Mouse (Mus musculus) MEL (cell line): Measurements from ENCODE around the gene Mrps11. TPM values are rescaled to one million over a fixed set of nuclear protein-coding genes. Genes with fewer than 3 reads are reported as not detected.

Experiments used
- DNase-seq: peaks from one replicate; pipeline ENCODE4 v3.0.0; 2011; ENCODE audit warnings: low read depth, low spot score
- H3K27ac ChIP-seq: 2 replicates; pipeline ENCODE4 v1.5.1; 2012; ENCODE audit warnings: low read depth, mild to moderate bottlenecking, control low read depth, low read length, moderate library complexity; ENCODE audit not compliant: control insufficient read depth
- H3K27me3 ChIP-seq, 2 experiments: fragments of 150-350 bp in 1 of 2; sonication (generic) in 1 of 2; 2 replicates each; pipeline ENCODE4 v1.6.1; 2012; ENCODE audit warnings: low read length in 2 of 2, mild to moderate bottlenecking in 2 of 2, improper control_type of control experiment in 1 of 2, moderate library complexity in 1 of 2; ENCODE audit not compliant: insufficient read depth in 2 of 2, control insufficient read depth in 1 of 2
- H3K36me3 ChIP-seq, 2 experiments: 2 replicates each; pipeline ENCODE4 v1.6.1; 2012 to 2014; ENCODE audit warnings: low read length in 2 of 2, improper control_type of control experiment in 1 of 2, inconsistent platforms in 1 of 2, mild to moderate bottlenecking in 1 of 2; ENCODE audit not compliant: insufficient read depth in 2 of 2, control insufficient read depth in 1 of 2
- H3K4me1 ChIP-seq, 2 experiments: fragments of 150-350 bp in 1 of 2; sonication (generic) in 1 of 2; 2 replicates each; pipeline ENCODE4 v1.6.1; 2012; ENCODE audit warnings: low read length in 2 of 2, improper control_type of control experiment in 1 of 2, mild to moderate bottlenecking in 1 of 2; ENCODE audit not compliant: insufficient read depth in 2 of 2, control insufficient read depth in 1 of 2
- H3K4me3 ChIP-seq, 2 experiments: fragments of 150-350 bp in 1 of 2; sonication (generic) in 1 of 2; 2 replicates each; pipeline ENCODE4 v1.5.1; 2012; ENCODE audit warnings: low read depth in 2 of 2, low read length in 2 of 2, mild to moderate bottlenecking in 2 of 2, moderate library complexity in 2 of 2, control low read depth in 1 of 2, improper control_type of control experiment in 1 of 2; ENCODE audit not compliant: control insufficient read depth in 1 of 2, insufficient read depth in 1 of 2
- H3K79me2 ChIP-seq: 2 replicates; pipeline ENCODE4 v1.6.1; 2012; ENCODE audit warnings: mild to moderate bottlenecking, low read length, moderate library complexity; ENCODE audit not compliant: control insufficient read depth, poor library complexity, insufficient read depth
- H3K9ac ChIP-seq: 2 replicates; pipeline ENCODE4 v1.6.1; 2012; ENCODE audit warnings: low read depth, mild to moderate bottlenecking, control low read depth, low read length, moderate library complexity; ENCODE audit not compliant: control insufficient read depth, poor library complexity, severe bottlenecking
- H3K9me3 ChIP-seq: fragments of 150-350 bp; sonication (generic); replicated peaks from 2 replicates; pipeline ENCODE4 v1.6.1; 2012; ENCODE audit warnings: mild to moderate bottlenecking, low read length, improper control_type of control experiment, moderate library complexity; ENCODE audit not compliant: insufficient read depth
- CTCF ChIP-seq, 3 experiments: IDR thresholded peaks in 2 of 3; conservative IDR thresholded peaks in 1 of 3; 2 replicates each; pipeline ENCODE4 v1.5.1; 2011 to 2012; ENCODE audit warnings: low read length in 3 of 3, low read depth in 2 of 3, mild to moderate bottlenecking in 2 of 3, improper control_type of control experiment in 1 of 3, inconsistent platforms in 1 of 3, mixed read lengths in 1 of 3, moderate library complexity in 1 of 3; ENCODE audit not compliant: control insufficient read depth in 1 of 3, insufficient read depth in 1 of 3, poor library complexity in 1 of 3, severe bottlenecking in 1 of 3
- EP300 ChIP-seq, 2 experiments: IDR thresholded peaks; 2 replicates each; pipeline ENCODE4 v1.6.1; 2011; ENCODE audit warnings: improper control_type of control experiment in 2 of 2, low read length in 2 of 2, low read depth in 1 of 2, mild to moderate bottlenecking in 1 of 2
- GABPA ChIP-seq: IDR thresholded peaks from 2 replicates; pipeline ENCODE4 v1.6.1; 2012; ENCODE audit warnings: low read depth, mild to moderate bottlenecking, inconsistent platforms, low read length, improper control_type of control experiment, moderate library complexity
- GATA1 ChIP-seq: IDR thresholded peaks from 2 replicates; pipeline ENCODE4 v1.6.1; 2011; ENCODE audit warnings: low read depth, low read length, improper control_type of control experiment
- HCFC1 ChIP-seq: IDR thresholded peaks from 2 replicates; pipeline ENCODE4 v1.6.1; 2012; ENCODE audit warnings: low read depth, mild to moderate bottlenecking, inconsistent platforms, low read length, improper control_type of control experiment, moderate library complexity
- JUND ChIP-seq: IDR thresholded peaks from 2 replicates; pipeline ENCODE4 v1.6.1; 2011; ENCODE audit warnings: low read depth, mild to moderate bottlenecking, improper control_type of control experiment, low read length
- KAT2A ChIP-seq: conservative IDR thresholded peaks from 2 replicates; pipeline ENCODE4 v1.6.1; 2012; ENCODE audit warnings: low read depth, low read length, improper control_type of control experiment, inconsistent platforms
- MAZ ChIP-seq: IDR thresholded peaks from 2 replicates; pipeline ENCODE4 v1.6.1; 2012; ENCODE audit warnings: low read depth, mild to moderate bottlenecking, inconsistent platforms, low read length, improper control_type of control experiment
- MEF2A ChIP-seq: IDR thresholded peaks from 2 replicates; pipeline ENCODE4 v1.6.1; 2014; ENCODE audit warnings: low read depth, mild to moderate bottlenecking, inconsistent platforms, low read length, improper control_type of control experiment; ENCODE audit not compliant: poor library complexity, insufficient replicate concordance, severe bottlenecking; ENCODE audit errors: extremely low read depth
- MXI1 ChIP-seq: IDR thresholded peaks from 2 replicates; pipeline ENCODE4 v1.6.1; 2011; ENCODE audit warnings: mild to moderate bottlenecking, low read depth, low read length, improper control_type of control experiment
- NELFE ChIP-seq: IDR thresholded peaks from 2 replicates; pipeline ENCODE4 v1.6.1; 2011; ENCODE audit warnings: low read depth, low read length, improper control_type of control experiment
- NRF1 ChIP-seq: IDR thresholded peaks from 2 replicates; pipeline ENCODE4 v1.6.1; 2014; ENCODE audit warnings: low read depth, mild to moderate bottlenecking, inconsistent platforms, low read length, improper control_type of control experiment, moderate library complexity; ENCODE audit not compliant: poor library complexity, insufficient read depth, severe bottlenecking
- POLR2A ChIP-seq, 2 experiments: IDR thresholded peaks; 2 replicates each; pipeline ENCODE4 v1.6.1; 2011 to 2012; ENCODE audit warnings: low read length in 2 of 2, mild to moderate bottlenecking in 2 of 2, control low read depth in 1 of 2, improper control_type of control experiment in 1 of 2, low read depth in 1 of 2, moderate library complexity in 1 of 2; ENCODE audit not compliant: control insufficient read depth in 1 of 2, insufficient read depth in 1 of 2, poor library complexity in 1 of 2
- RAD21 ChIP-seq: IDR thresholded peaks from 2 replicates; pipeline ENCODE4 v1.6.1; 2011; ENCODE audit warnings: mild to moderate bottlenecking, low read depth, low read length, improper control_type of control experiment
- SIN3A ChIP-seq: IDR thresholded peaks from 2 replicates; pipeline ENCODE4 v1.6.1; 2012; ENCODE audit warnings: low read length, improper control_type of control experiment, inconsistent platforms
- SMC3 ChIP-seq: IDR thresholded peaks from 2 replicates; pipeline ENCODE4 v1.6.1; 2011; ENCODE audit warnings: low read depth, low read length, improper control_type of control experiment
- TCF12 ChIP-seq: IDR thresholded peaks from 2 replicates; pipeline ENCODE4 v1.6.1; 2014; ENCODE audit warnings: low read depth, mild to moderate bottlenecking, inconsistent platforms, low read length, improper control_type of control experiment, moderate library complexity
- UBTF ChIP-seq: IDR thresholded peaks from 2 replicates; pipeline ENCODE4 v1.6.1; 2012; ENCODE audit warnings: low read depth, mild to moderate bottlenecking, inconsistent platforms, low read length, improper control_type of control experiment, moderate library complexity, borderline replicate concordance; ENCODE audit not compliant: insufficient read depth
- USF1 ChIP-seq: IDR thresholded peaks from 2 replicates; pipeline ENCODE4 v1.6.1; 2014; ENCODE audit warnings: low read depth, mild to moderate bottlenecking, inconsistent platforms, low read length, improper control_type of control experiment, moderate library complexity
- ZC3H11A ChIP-seq: IDR thresholded peaks from 2 replicates; pipeline ENCODE4 v1.6.1; 2012; ENCODE audit warnings: low read depth, mild to moderate bottlenecking, inconsistent platforms, low read length, improper control_type of control experiment
- ZMIZ1 ChIP-seq: IDR thresholded peaks from 2 replicates; pipeline ENCODE4 v1.6.1; 2012; ENCODE audit warnings: low read depth, mild to moderate bottlenecking, inconsistent platforms, low read length, improper control_type of control experiment, moderate library complexity
- ZNF384 ChIP-seq: IDR thresholded peaks from 2 replicates; pipeline ENCODE4 v1.6.1; 2012; ENCODE audit warnings: low read depth, mild to moderate bottlenecking, inconsistent platforms, low read length, improper control_type of control experiment
- polyA plus RNA-seq, 2 experiments: library from polyadenylated mRNA; stranded (reverse) in 1 of 2; unstranded in 1 of 2; fragments of >175 nt in 1 of 2; fragments of >200 nt in 1 of 2; gene quantifications; 2 replicates each; pipeline versions ENCODE4 v1.2.1 to v1.2.4; 2012; ENCODE audit warnings: low replicate concordance in 2 of 2, low read depth in 1 of 2; ENCODE audit not compliant: insufficient read length in 2 of 2, insufficient read depth in 1 of 2, missing spikeins in 1 of 2
- total RNA-seq: library from RNA; depleted of rRNA; stranded (reverse); fragments of 300-350 nt; gene quantifications from 2 replicates; pipeline ENCODE4 v1.2.3, GENCODE M21; 2012

Gene Mrps11
- total and polyA plus RNA-seq, 3 experiments: 106 to 116 TPM; not detected in 1

DNA sequence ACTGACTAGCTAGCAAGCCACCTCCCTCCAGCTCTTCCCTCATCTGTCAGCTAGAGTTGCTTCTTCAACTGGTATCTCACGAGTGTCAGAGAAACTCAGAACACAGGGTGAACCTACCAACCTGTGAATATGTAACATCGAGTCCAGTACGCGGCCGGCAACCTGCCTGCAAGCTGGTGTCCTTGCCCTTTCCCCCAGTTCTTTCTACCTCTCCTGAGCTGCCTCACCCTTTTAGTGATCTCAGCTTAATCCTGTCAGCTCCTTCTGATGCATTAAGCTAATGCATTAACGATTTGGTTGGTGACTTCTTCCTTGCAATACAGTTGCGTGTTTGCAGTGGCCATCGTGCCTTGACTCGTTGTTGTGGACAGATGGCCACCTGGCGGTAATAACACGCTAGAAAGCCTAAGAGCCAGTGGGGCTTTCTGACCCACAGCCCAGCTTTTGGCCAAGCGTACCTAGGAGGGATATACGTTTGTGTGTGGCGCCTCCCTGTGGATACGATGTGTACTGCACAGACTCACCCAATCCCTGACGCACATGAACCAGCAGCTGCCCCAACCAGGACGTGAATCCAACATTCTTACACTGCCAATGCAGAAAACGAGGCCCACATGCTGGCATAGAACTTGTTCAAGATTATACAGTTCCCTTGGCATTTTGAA, 16.8 kb upstream of the Mrps11 start:
- Histone ChIP-seq H3K79me2 (no peaks in the 10 kb centered on the region), H3K9ac (no peak overlapping the region), H3K27me3 (peaks cover 0 to 2% of the 10 kb centered on the region in 2 experiments), H3K9me3 (no peaks in the 10 kb centered on the region), H3K27ac (no peak overlapping the region)
- TF ChIP-seq UBTF: no peak
- no peak for TF ChIP-seq HCFC1
- TF ChIP-seq RAD21: peak; percentile 93
- TF ChIP-seq ZC3H11A: peak; percentile 85
- no peak for TF ChIP-seq KAT2A
- peak; percentile 85 to 91 (median 88) for TF ChIP-seq CTCF (IDR thresholded peaks at IDR 0.05 in 2 of 3, conservative IDR thresholded peaks at IDR 0.05 in 1 of 3; ENCODE audit: control insufficient read depth in 1 of 3, insufficient read depth in 1 of 3, low read depth in 2 of 3, low read length in 3 of 3, poor library complexity in 1 of 3, severe bottlenecking in 1 of 3)
- no peak for TF ChIP-seq NRF1
- no peak for TF ChIP-seq NELFE
- no peak for TF ChIP-seq JUND
- no peak for TF ChIP-seq USF1
- TF ChIP-seq SMC3: peak; percentile 89
- no peak for TF ChIP-seq ZNF384
- no peak for TF ChIP-seq GATA1
- TF ChIP-seq, all 39 proteins: peak for 4
- no peak overlapping the region for H3K4me3 ChIP-seq
- H3K4me1 ChIP-seq: no peaks in the 10 kb centered on the region
- no peaks in the 10 kb centered on the region for H3K36me3 ChIP-seq
- peak; percentile 67 for DNase-seq

DNA sequence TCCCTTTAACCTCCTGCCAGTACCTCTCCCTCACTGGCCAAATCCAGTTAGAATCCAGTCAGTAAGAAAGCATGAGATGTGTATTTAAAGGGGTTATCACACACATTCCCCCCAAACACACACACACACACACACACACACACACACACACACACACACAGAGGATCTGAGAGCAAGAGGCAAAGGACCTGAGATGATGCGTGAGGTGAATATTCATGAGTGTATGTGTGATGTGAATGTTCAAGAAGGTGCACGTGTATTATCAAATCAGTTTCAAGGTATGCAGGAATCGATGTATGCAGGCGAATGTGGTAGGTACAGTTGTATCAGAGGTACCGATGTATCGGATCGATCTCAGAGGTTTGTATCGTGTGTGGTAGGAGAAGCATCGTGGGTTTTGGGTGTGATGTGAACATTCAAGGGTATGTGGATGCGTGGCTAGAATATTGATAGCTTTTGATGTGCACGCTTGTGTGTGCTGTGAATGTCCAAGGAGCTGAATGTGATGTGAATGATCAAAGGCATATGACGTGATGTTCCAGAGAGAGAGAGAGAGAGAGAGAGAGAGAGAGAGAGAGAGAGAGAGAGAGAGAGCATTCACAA, 14.9 kb upstream of the Mrps11 start:
- DNase-seq: no peak
- Histone ChIP-seq H3K4me3 (no peak overlapping the region), H3K79me2 (no peaks in the 10 kb centered on the region), H3K27ac (no peak overlapping the region)
- no peak for TF ChIP-seq SIN3A
- no peak for TF ChIP-seq POLR2A (IDR thresholded peaks at IDR 0.05; ENCODE audit: control insufficient read depth in 1 of 2, insufficient read depth in 1 of 2, low read depth in 1 of 2, low read length in 2 of 2, poor library complexity in 1 of 2)
- no peak for TF ChIP-seq JUND
- TF ChIP-seq GABPA: no peak
- TF ChIP-seq ZC3H11A: no peak
- TF ChIP-seq UBTF: no peak
- TF ChIP-seq EP300 (IDR thresholded peaks at IDR 0.05; ENCODE audit: low read depth in 1 of 2, low read length in 2 of 2): no peak
- TF ChIP-seq HCFC1: no peak
- no peak for TF ChIP-seq TCF12
- no peak for TF ChIP-seq NRF1
- TF ChIP-seq MXI1: no peak
- no peak for TF ChIP-seq NELFE
- TF ChIP-seq MEF2A: no peak
- no peak for TF ChIP-seq ZMIZ1
- no peak for TF ChIP-seq MAZ
- TF ChIP-seq, all 39 proteins: peak for 0
- no peaks in the 10 kb centered on the region for H3K4me1 ChIP-seq
- no peaks in the 10 kb centered on the region for H3K36me3 ChIP-seq
- no peaks in the 10 kb centered on the region for H3K9me3 ChIP-seq
- no peak overlapping the region for H3K9ac ChIP-seq
- H3K27me3 ChIP-seq: peaks cover 0 to 2% of the 10 kb centered on the region in 2 experiments; a peak in 1 of 4 replicates
